Mouse (Mus musculus) mesoderm, embryonic 11.5 days (tissue): ENCODE measurements at regions not wholly inside any gene's neighbourhood (a gene's known extent, or its start where the extent isn't known, plus 50 kb on each side); places are given as distances from the start of the nearest gene placed in this dataset.
A peak's percentile ranks its signal among the peaks of the same experiment; 100 is the strongest.
"Not testable (repeated sequence)": the region's sequence is repeated elsewhere in the genome, so short reads cannot be mapped to it uniquely, and the experiment has no call there.

Source experiments
- DNase-seq: peaks from one replicate; pipeline ENCODE4 v3.0.0-alpha.2; 2012; ENCODE audit warnings: low read depth, low spot score

DNA sequence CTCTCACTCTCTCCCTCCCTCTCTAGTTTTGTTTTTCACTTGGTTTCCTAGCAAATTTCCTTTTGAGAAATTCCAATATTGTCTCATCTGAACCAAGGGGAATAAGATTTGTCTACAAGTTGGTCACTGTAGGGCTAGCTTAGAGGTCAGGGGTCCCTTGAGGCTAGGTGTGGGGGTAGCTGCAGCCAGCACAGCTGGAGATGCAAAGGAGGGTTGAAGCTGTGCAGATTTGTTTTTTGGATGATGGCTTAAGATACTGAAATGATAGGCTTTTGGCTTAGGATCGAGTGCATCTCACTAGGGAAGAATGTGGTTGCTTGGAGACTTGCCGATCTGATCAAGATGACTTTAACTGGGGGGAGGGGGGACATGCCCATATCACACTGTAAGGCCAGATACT, 88.3 kb upstream of the Tmem28 start:
- DNase-seq, result no peak

- DNase-seq, result peak; percentile 27
These were observed 95.7 kb upstream of the Tmem28 start for GRCm38 (mm10) chrX:99725101-99725500.

GRCm38 (mm10) chrX:99695366-99695765, 125.5 kb upstream of the Tmem28 start:
- DNase-seq, result no peak

GRCm38 (mm10) chrX:99690971-99691370, 129.8 kb upstream of the Tmem28 start:
- no peak for DNase-seq

- no peak for DNase-seq
These were observed 131.1 kb upstream of the Tmem28 start for GRCm38 (mm10) chrX:99689761-99690160.

GRCm38 (mm10) chrX:99682491-99682890, 138.3 kb upstream of the Tmem28 start:
- not testable (repeated sequence) for DNase-seq

GRCm38 (mm10) chrX:99667596-99667995, 153.2 kb upstream of the Tmem28 start:
- no peak for DNase-seq

DNA sequence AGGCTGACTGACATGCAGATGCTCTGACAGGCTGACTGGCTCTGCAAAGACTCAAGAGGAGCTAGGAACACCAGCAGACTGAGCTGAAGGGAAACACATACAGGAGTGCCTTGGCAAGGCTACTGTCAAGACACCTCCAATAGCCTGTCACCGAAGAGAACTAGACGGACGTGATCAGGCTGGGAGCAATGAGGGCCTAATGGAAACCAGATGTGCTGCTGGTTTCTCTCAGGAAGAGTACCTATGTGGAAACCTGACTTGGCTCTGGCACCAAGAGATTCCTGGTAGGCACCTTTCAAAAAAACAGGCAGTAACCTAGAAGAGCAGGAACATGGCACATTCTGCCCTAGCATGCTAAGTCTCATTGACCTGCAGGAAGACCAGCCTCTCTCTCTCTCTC, 158.3 kb upstream of the Tmem28 start:
- peak; percentile 16 for DNase-seq

- peak; percentile 67 for DNase-seq
These were observed 161.2 kb upstream of the Tmem28 start for GRCm38 (mm10) chrX:99659496-99660140.

- peak; percentile 77 for DNase-seq
These were observed 162.9 kb upstream of the Tmem28 start for GRCm38 (mm10) chrX:99657790-99658451.

DNA sequence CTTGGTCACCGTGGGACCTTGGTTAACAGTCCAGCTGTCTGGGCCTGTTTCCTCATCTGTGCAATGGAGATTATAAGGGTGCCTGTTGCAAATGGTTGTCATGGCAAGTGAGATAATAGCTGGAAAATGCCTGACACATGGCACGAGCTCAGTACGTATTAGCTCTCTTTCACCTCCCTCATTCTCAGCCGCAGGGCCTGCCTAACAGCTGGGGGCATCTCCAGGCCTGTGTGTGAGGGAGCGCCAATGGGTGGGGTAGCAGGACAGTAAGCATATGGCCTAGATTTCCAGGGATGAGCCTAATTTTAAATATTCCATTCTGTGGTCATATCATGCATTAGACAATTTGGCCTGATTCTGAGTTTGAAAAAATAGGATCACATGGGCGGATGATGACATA, 163.8 kb upstream of the Tmem28 start:
- no peak for DNase-seq

DNA sequence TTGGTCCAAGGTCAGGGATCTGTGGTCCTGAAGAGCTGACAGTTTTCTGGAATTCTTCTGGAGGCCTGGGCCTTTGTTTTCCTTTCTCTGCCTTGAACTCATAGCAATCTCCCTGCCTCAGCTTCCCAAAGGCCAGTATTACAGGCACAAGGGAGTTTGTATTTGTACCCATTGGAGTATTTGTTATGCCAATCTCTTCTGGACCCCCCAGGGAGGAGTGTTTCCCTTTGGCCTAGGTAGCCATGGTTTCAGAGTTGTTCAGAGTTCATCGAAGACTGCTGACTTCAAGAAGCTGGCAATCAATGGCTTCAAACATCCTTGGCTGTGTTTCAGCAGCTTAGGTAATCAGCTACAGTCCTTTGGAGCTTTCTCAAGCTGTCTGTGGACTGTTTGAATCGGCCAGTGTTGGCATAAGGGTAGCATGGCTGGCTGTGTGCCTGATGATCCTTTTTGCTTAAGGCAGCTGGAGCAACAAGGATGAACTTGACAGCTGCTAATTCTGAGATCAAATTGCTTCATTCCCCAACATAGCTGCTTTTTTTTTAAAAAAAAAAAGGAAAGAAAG, 161.2 kb upstream of the Pja1 start:
- DNase-seq, result no peak

DNA sequence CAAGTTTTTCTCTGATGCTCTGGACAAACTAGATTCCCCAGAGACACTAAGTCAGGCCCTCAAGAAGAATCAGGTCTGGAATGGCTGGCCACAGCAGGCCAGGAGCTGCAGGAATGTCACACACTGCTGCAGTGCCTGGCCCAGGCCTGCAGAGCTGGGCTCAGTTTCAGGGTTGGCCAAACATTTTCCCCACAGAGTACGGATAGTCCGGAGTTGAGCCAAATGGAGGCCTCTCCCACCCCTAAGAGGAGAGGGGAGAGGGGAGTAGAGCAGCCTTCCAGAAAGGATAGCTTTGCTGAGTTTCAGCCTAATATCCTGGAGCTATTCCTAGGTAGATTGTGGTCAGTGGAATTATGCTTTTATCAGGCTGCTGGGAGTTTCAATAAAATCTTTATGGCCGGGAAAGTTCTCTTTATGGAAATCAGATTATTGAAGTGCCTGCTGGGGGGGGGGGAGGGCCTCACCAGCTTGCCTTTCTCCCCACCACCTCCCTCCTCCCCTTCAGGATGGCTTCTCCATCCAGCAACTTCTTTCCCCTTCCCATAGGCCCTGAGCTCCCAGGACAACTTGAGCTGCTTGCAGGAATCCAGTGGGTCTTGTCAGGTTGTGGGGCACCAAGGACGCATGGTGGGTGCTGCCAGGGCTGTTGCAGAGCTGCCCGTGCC, 153.6 kb upstream of the Pja1 start:
- DNase-seq, result no peak

- no peak for DNase-seq
These were observed 141.2 kb upstream of the Pja1 start for GRCm38 (mm10) chrX:99612130-99612759.

GRCm38 (mm10) chrX:99610096-99610495, 139.0 kb upstream of the Pja1 start:
- no peak for DNase-seq

GRCm38 (mm10) chrX:99609591-99609990, 138.5 kb upstream of the Pja1 start:
- DNase-seq, result no peak

GRCm38 (mm10) chrX:99608284-99608692, 137.2 kb upstream of the Pja1 start:
- DNase-seq, result no peak

DNA sequence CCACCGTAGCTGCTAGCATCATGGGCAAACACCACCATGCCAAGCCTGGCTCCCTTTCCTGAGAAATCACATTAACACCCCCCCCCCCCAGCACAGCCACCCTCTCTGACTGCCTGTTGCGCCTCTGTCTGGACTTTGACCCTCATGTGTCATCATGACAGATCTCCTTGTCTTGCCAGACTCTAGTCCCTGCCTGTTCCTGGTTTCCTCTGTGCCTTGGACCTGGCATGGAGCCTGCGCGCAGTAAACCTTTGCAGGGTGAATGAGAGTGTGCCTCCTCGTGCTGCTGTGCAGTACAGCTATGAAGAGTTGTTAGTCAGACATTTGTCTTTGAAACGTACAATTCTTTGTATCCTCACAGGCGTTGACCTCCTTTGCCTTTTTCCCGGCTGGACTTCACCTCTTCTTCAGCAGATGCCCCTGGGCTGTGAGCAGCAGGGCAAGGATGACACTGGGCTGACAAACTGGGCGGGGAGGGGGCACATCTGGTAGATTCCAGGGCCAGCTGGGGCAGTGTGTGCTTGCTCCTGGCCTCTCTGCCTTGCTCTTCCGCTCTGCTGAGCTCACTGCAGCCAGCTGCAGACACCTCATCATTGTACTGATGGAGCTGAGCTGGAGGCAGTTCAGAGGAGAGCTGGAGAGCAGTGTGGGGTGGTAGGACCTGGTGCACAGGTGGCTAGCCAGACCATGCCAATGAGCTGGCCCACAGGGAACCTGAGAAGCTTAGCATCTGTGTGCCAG, 134.2 kb upstream of the Pja1 start:
- no peak for DNase-seq

DNA sequence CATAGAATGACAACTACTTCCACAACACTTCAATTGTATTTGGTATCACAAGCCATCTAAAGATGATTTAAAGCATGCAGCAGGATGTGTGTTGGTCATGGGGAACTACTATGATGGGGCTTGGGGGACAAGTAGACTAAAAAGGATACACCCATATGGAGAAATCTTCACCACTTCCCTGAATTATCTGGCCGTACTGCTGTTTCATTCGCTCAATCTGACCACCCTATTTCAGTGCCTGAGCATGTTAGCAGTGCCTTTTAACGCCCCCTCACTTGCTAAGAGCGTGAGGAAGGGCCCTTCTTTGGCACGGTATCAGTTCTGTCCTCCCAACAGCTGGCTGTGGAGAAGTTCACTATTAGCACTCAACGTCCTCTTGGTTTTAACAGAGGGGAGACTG, 132.6 kb upstream of the Pja1 start:
- no peak for DNase-seq

- no peak for DNase-seq
These were observed 131.3 kb upstream of the Pja1 start for GRCm38 (mm10) chrX:99602268-99602885.

- no peak for DNase-seq
These were observed 124.4 kb upstream of the Pja1 start for GRCm38 (mm10) chrX:99595493-99595892.
